Mouse (Mus musculus) MEL (cell line): ENCODE data around the gene Ube2q2. TPM values are rescaled to one million over a fixed set of nuclear protein-coding genes. Genes with fewer than 3 reads are reported as not detected.

ENCODE experiments used
- DNase-seq: peaks from one replicate; pipeline ENCODE4 v3.0.0; 2011; ENCODE audit warnings: low read depth, low spot score
- H3K27ac ChIP-seq: 2 replicates; pipeline ENCODE4 v1.5.1; 2012; ENCODE audit warnings: low read depth, mild to moderate bottlenecking, control low read depth, low read length, moderate library complexity; ENCODE audit not compliant: control insufficient read depth
- H3K27me3 ChIP-seq, 2 experiments: fragments of 150-350 bp in 1 of 2; sonication (generic) in 1 of 2; 2 replicates each; pipeline ENCODE4 v1.6.1; 2012; ENCODE audit warnings: low read length in 2 of 2, mild to moderate bottlenecking in 2 of 2, improper control_type of control experiment in 1 of 2, moderate library complexity in 1 of 2; ENCODE audit not compliant: insufficient read depth in 2 of 2, control insufficient read depth in 1 of 2
- H3K36me3 ChIP-seq, 2 experiments: 2 replicates each; pipeline ENCODE4 v1.6.1; 2012 to 2014; ENCODE audit warnings: low read length in 2 of 2, improper control_type of control experiment in 1 of 2, inconsistent platforms in 1 of 2, mild to moderate bottlenecking in 1 of 2; ENCODE audit not compliant: insufficient read depth in 2 of 2, control insufficient read depth in 1 of 2
- H3K4me1 ChIP-seq, 2 experiments: fragments of 150-350 bp in 1 of 2; sonication (generic) in 1 of 2; 2 replicates each; pipeline ENCODE4 v1.6.1; 2012; ENCODE audit warnings: low read length in 2 of 2, improper control_type of control experiment in 1 of 2, mild to moderate bottlenecking in 1 of 2; ENCODE audit not compliant: insufficient read depth in 2 of 2, control insufficient read depth in 1 of 2
- H3K4me3 ChIP-seq, 2 experiments: fragments of 150-350 bp in 1 of 2; sonication (generic) in 1 of 2; 2 replicates each; pipeline ENCODE4 v1.5.1; 2012; ENCODE audit warnings: low read depth in 2 of 2, low read length in 2 of 2, mild to moderate bottlenecking in 2 of 2, moderate library complexity in 2 of 2, control low read depth in 1 of 2, improper control_type of control experiment in 1 of 2; ENCODE audit not compliant: control insufficient read depth in 1 of 2, insufficient read depth in 1 of 2
- H3K79me2 ChIP-seq: 2 replicates; pipeline ENCODE4 v1.6.1; 2012; ENCODE audit warnings: mild to moderate bottlenecking, low read length, moderate library complexity; ENCODE audit not compliant: control insufficient read depth, poor library complexity, insufficient read depth
- H3K9ac ChIP-seq: 2 replicates; pipeline ENCODE4 v1.6.1; 2012; ENCODE audit warnings: low read depth, mild to moderate bottlenecking, control low read depth, low read length, moderate library complexity; ENCODE audit not compliant: control insufficient read depth, poor library complexity, severe bottlenecking
- H3K9me3 ChIP-seq: fragments of 150-350 bp; sonication (generic); replicated peaks from 2 replicates; pipeline ENCODE4 v1.6.1; 2012; ENCODE audit warnings: mild to moderate bottlenecking, low read length, improper control_type of control experiment, moderate library complexity; ENCODE audit not compliant: insufficient read depth
- BHLHE40 ChIP-seq: IDR thresholded peaks from 2 replicates; pipeline ENCODE4 v1.6.1; 2012; ENCODE audit warnings: low read depth, mild to moderate bottlenecking, inconsistent platforms, low read length, improper control_type of control experiment, borderline replicate concordance
- CHD1 ChIP-seq: IDR thresholded peaks from 2 replicates; pipeline ENCODE4 v1.6.1; 2012; ENCODE audit warnings: low read depth, mild to moderate bottlenecking, inconsistent platforms, low read length, improper control_type of control experiment
- CHD2 ChIP-seq: IDR thresholded peaks from 2 replicates; pipeline ENCODE4 v1.6.1; 2011; ENCODE audit warnings: low read length, improper control_type of control experiment
- CTCF ChIP-seq, 3 experiments: IDR thresholded peaks in 2 of 3; conservative IDR thresholded peaks in 1 of 3; 2 replicates each; pipeline ENCODE4 v1.5.1; 2011 to 2012; ENCODE audit warnings: low read length in 3 of 3, low read depth in 2 of 3, mild to moderate bottlenecking in 2 of 3, improper control_type of control experiment in 1 of 3, inconsistent platforms in 1 of 3, mixed read lengths in 1 of 3, moderate library complexity in 1 of 3; ENCODE audit not compliant: control insufficient read depth in 1 of 3, insufficient read depth in 1 of 3, poor library complexity in 1 of 3, severe bottlenecking in 1 of 3
- ELF1 ChIP-seq: IDR thresholded peaks from 2 replicates; pipeline ENCODE4 v1.6.1; 2014; ENCODE audit warnings: low read depth, mild to moderate bottlenecking, inconsistent platforms, low read length, improper control_type of control experiment, moderate library complexity
- GATA1 ChIP-seq: IDR thresholded peaks from 2 replicates; pipeline ENCODE4 v1.6.1; 2011; ENCODE audit warnings: low read depth, low read length, improper control_type of control experiment
- HCFC1 ChIP-seq: IDR thresholded peaks from 2 replicates; pipeline ENCODE4 v1.6.1; 2012; ENCODE audit warnings: low read depth, mild to moderate bottlenecking, inconsistent platforms, low read length, improper control_type of control experiment, moderate library complexity
- JUND ChIP-seq: IDR thresholded peaks from 2 replicates; pipeline ENCODE4 v1.6.1; 2011; ENCODE audit warnings: low read depth, mild to moderate bottlenecking, improper control_type of control experiment, low read length
- KAT2A ChIP-seq: conservative IDR thresholded peaks from 2 replicates; pipeline ENCODE4 v1.6.1; 2012; ENCODE audit warnings: low read depth, low read length, improper control_type of control experiment, inconsistent platforms
- MYC ChIP-seq: IDR thresholded peaks from 2 replicates; pipeline ENCODE4 v1.6.1; 2011; ENCODE audit warnings: low read depth, mild to moderate bottlenecking, low read length, improper control_type of control experiment, moderate library complexity
- NELFE ChIP-seq: IDR thresholded peaks from 2 replicates; pipeline ENCODE4 v1.6.1; 2011; ENCODE audit warnings: low read depth, low read length, improper control_type of control experiment
- NRF1 ChIP-seq: IDR thresholded peaks from 2 replicates; pipeline ENCODE4 v1.6.1; 2014; ENCODE audit warnings: low read depth, mild to moderate bottlenecking, inconsistent platforms, low read length, improper control_type of control experiment, moderate library complexity; ENCODE audit not compliant: poor library complexity, insufficient read depth, severe bottlenecking
- POLR2AphosphoS2 ChIP-seq: IDR thresholded peaks from 2 replicates; pipeline ENCODE4 v1.6.1; 2011; ENCODE audit warnings: low read length, improper control_type of control experiment
- RAD21 ChIP-seq: IDR thresholded peaks from 2 replicates; pipeline ENCODE4 v1.6.1; 2011; ENCODE audit warnings: mild to moderate bottlenecking, low read depth, low read length, improper control_type of control experiment
- SIN3A ChIP-seq: IDR thresholded peaks from 2 replicates; pipeline ENCODE4 v1.6.1; 2012; ENCODE audit warnings: low read length, improper control_type of control experiment, inconsistent platforms
- TBP ChIP-seq: IDR thresholded peaks from 2 replicates; pipeline ENCODE4 v1.8.0; 2011; ENCODE audit warnings: low read depth, low read length, improper control_type of control experiment
- TCF12 ChIP-seq: IDR thresholded peaks from 2 replicates; pipeline ENCODE4 v1.6.1; 2014; ENCODE audit warnings: low read depth, mild to moderate bottlenecking, inconsistent platforms, low read length, improper control_type of control experiment, moderate library complexity
- USF1 ChIP-seq: IDR thresholded peaks from 2 replicates; pipeline ENCODE4 v1.6.1; 2014; ENCODE audit warnings: low read depth, mild to moderate bottlenecking, inconsistent platforms, low read length, improper control_type of control experiment, moderate library complexity
- USF2 ChIP-seq, 2 experiments: IDR thresholded peaks; 2 replicates each; pipeline ENCODE4 v1.6.1; 2011 to 2012; ENCODE audit warnings: improper control_type of control experiment in 2 of 2, low read length in 2 of 2, borderline replicate concordance in 1 of 2, inconsistent platforms in 1 of 2, low read depth in 1 of 2, mild to moderate bottlenecking in 1 of 2; ENCODE audit not compliant: insufficient read depth in 1 of 2
- ZC3H11A ChIP-seq: IDR thresholded peaks from 2 replicates; pipeline ENCODE4 v1.6.1; 2012; ENCODE audit warnings: low read depth, mild to moderate bottlenecking, inconsistent platforms, low read length, improper control_type of control experiment
- ZKSCAN1 ChIP-seq: IDR thresholded peaks from 2 replicates; pipeline ENCODE4 v1.6.1; 2012; ENCODE audit warnings: low read depth, mild to moderate bottlenecking, inconsistent platforms, low read length, improper control_type of control experiment, moderate library complexity
- polyA plus RNA-seq, 2 experiments: library from polyadenylated mRNA; stranded (reverse) in 1 of 2; unstranded in 1 of 2; fragments of >175 nt in 1 of 2; fragments of >200 nt in 1 of 2; gene quantifications; 2 replicates each; pipeline versions ENCODE4 v1.2.1 to v1.2.4; 2012; ENCODE audit warnings: low replicate concordance in 2 of 2, low read depth in 1 of 2; ENCODE audit not compliant: insufficient read length in 2 of 2, insufficient read depth in 1 of 2, missing spikeins in 1 of 2
- total RNA-seq: library from RNA; depleted of rRNA; stranded (reverse); fragments of 300-350 nt; gene quantifications from 2 replicates; pipeline ENCODE4 v1.2.3, GENCODE M21; 2012

Gene Ube2q2
- total and polyA plus RNA-seq, 3 experiments, result 21.7 to 23.6 TPM; not detected in 1

- TF ChIP-seq CTCF (IDR thresholded peaks at IDR 0.05 in 2 of 3, conservative IDR thresholded peaks at IDR 0.05 in 1 of 3; ENCODE audit: control insufficient read depth in 1 of 3, insufficient read depth in 1 of 3, low read depth in 2 of 3, low read length in 3 of 3, poor library complexity in 1 of 3, severe bottlenecking in 1 of 3) (no peak), JUND (no peak), MYC (no peak), TCF12 (no peak), HCFC1 (no peak), TBP (no peak), NELFE (no peak), CHD1 (no peak), CHD2 (no peak), BHLHE40 (no peak), ZC3H11A (no peak), ELF1 (no peak), SIN3A (no peak), KAT2A (no peak)
- TF ChIP-seq, all 39 proteins: peak for 0
- H3K79me2 ChIP-seq, result no peaks in the 10 kb centered on the region
- no peak for DNase-seq
- H3K4me1 ChIP-seq, result no peaks in the 10 kb centered on the region
- no peaks in the 10 kb centered on the region for H3K36me3 ChIP-seq
- H3K27ac ChIP-seq, result no peak overlapping the region
- H3K27me3 ChIP-seq, result peaks cover 0 to 7% of the 10 kb centered on the region in 2 experiments; a peak in 3 of 4 replicates
- no peaks in the 10 kb centered on the region for H3K9me3 ChIP-seq
- H3K9ac ChIP-seq, result no peak overlapping the region
- H3K4me3 ChIP-seq, result no peak overlapping the region
Measured at GRCm38 (mm10) chr9:55102186-55102835, 46.3 kb upstream of the Ube2q2 start.

GRCm38 (mm10) chr9:55102931-55103630 lies 45.6 kb upstream of the Ube2q2 start:
- TF ChIP-seq POLR2AphosphoS2, result no peak
- no peak for TF ChIP-seq TCF12
- TF ChIP-seq ZKSCAN1, result no peak
- TF ChIP-seq NRF1, result no peak
- TF ChIP-seq RAD21, result no peak
- no peak for TF ChIP-seq CHD1
- TF ChIP-seq GATA1, result no peak
- TF ChIP-seq USF1, result no peak
- TF ChIP-seq USF2 (IDR thresholded peaks at IDR 0.05; ENCODE audit: borderline replicate concordance in 1 of 2, insufficient read depth in 1 of 2, low read depth in 1 of 2, low read length in 2 of 2), result no peak
- no peak overlapping the region for H3K4me3 ChIP-seq
- H3K36me3 ChIP-seq, result no peaks in the 10 kb centered on the region
- H3K9ac ChIP-seq, result no peak overlapping the region
- H3K9me3 ChIP-seq, result no peaks in the 10 kb centered on the region
- H3K27me3 ChIP-seq, result peaks cover 0 to 6% of the 10 kb centered on the region in 2 experiments; a peak in 3 of 4 replicates
- H3K79me2 ChIP-seq, result no peaks in the 10 kb centered on the region
- H3K27ac ChIP-seq, result no peak overlapping the region
- no peaks in the 10 kb centered on the region for H3K4me1 ChIP-seq
- no peak for DNase-seq
